Mouse (Mus musculus) C2C12 (cell line): ENCODE results near the gene Gm28035. TPM values are rescaled to one million over a fixed set of nuclear protein-coding genes. Genes with fewer than 3 reads are reported as not detected.

Experiments
- H3K27me3 ChIP-seq: one replicate; pipeline ENCODE4 v1.6.1; 2011; ENCODE audit not compliant: control insufficient read depth, insufficient read depth, insufficient read length
- H3K36me3 ChIP-seq: one replicate; pipeline ENCODE4 v1.6.1; 2011; ENCODE audit not compliant: control insufficient read depth, insufficient read depth
- H3K4me3 ChIP-seq: one replicate; pipeline ENCODE4 v1.5.1; 2011; ENCODE audit warnings: mild to moderate bottlenecking, control low read depth; ENCODE audit not compliant: poor library complexity, insufficient read depth, severe bottlenecking
- H3K79me2 ChIP-seq: one replicate; pipeline ENCODE4 v1.6.1; 2011; ENCODE audit not compliant: control insufficient read depth, insufficient read depth
- H3K79me3 ChIP-seq: one replicate; pipeline ENCODE4 v1.6.1; 2011; ENCODE audit warnings: low read depth, control low read depth
- H3ac ChIP-seq: one replicate; pipeline ENCODE3; 2011; ENCODE audit warnings: low read depth; ENCODE audit not compliant: control insufficient read depth, insufficient read length
- CEBPB ChIP-seq: IDR thresholded peaks from one replicate; pipeline ENCODE4 v1.6.1; 2011; ENCODE audit warnings: low read depth, mild to moderate bottlenecking, control low read depth, moderate library complexity
- CTCF ChIP-seq: IDR thresholded peaks from one replicate; pipeline ENCODE4 v1.5.1; 2011; ENCODE audit not compliant: control insufficient read depth, insufficient read depth, insufficient read length
- FOSL1 ChIP-seq: IDR thresholded peaks from one replicate; pipeline ENCODE4 v1.8.0; 2011; ENCODE audit warnings: mild to moderate bottlenecking, low read length; ENCODE audit not compliant: poor library complexity, insufficient read depth, severe bottlenecking
- MAX ChIP-seq: IDR thresholded peaks from one replicate; pipeline ENCODE4 v1.6.1; 2011; ENCODE audit warnings: mild to moderate bottlenecking, control low read depth
- MYOD1 ChIP-seq: IDR thresholded peaks from one replicate; pipeline ENCODE4 v1.6.1; 2011; ENCODE audit warnings: low read depth; ENCODE audit not compliant: control insufficient read depth, insufficient read length
- MYOG ChIP-seq: IDR thresholded peaks from one replicate; pipeline ENCODE4 v1.6.1; 2011; ENCODE audit not compliant: control insufficient read depth, insufficient read length; ENCODE audit errors: extremely low read depth
- USF1 ChIP-seq: IDR thresholded peaks from one replicate; pipeline ENCODE4 v1.6.1; 2011; ENCODE audit warnings: low read depth, mild to moderate bottlenecking, control low read depth, moderate library complexity
- polyA plus RNA-seq: library from polyadenylated mRNA; unstranded; fragments of >200 nt; fragmentation: generic; extraction: Trizol; gene quantifications from one replicate; pipeline ENCODE4 v1.2.1, GENCODE M21; 2012; ENCODE audit warnings: missing spikeins

Gm28035 gene
- polyA plus RNA-seq, 1 experiment: 0.01 TPM

- TF ChIP-seq MYOG (no peak), FOSL1 (no peak), MYOD1 (no peak), USF1 (no peak), MAX (no peak), CTCF (no peak), CEBPB (no peak)
- peak overlapping the region; percentile 83 for H3K4me3 ChIP-seq
- peaks cover 39% of the 10 kb centered on the region for H3K79me2 ChIP-seq
- H3ac ChIP-seq: peak overlapping the region; percentile 64
- peaks cover 35% of the 10 kb centered on the region for H3K79me3 ChIP-seq
- H3K27me3 ChIP-seq: no peaks in the 10 kb centered on the region
- H3K36me3 ChIP-seq: peaks cover 20% of the 10 kb centered on the region
Measured at GRCm38 (mm10) chr2:30236426-30237198, 3.8 kb upstream of the Gm28035 start.

GRCm38 (mm10) chr2:30237199-30237880, 3.0 kb upstream of the Gm28035 start, which contains the start of gene Lrrc8a:
TSS of gene Lrrc8a (plus strand) at chr2:30237715.
- Histone ChIP-seq H3K79me3 (peaks cover 41% of the 10 kb centered on the region), H3ac (peak within 1 kb of the TSS; percentile 74), H3K4me3 (peak within 1 kb of the TSS; percentile 83), H3K36me3 (peaks cover 25% of the 10 kb centered on the region), H3K79me2 (peaks cover 46% of the 10 kb centered on the region), H3K27me3 (no peaks in the 10 kb centered on the region)
- no peak for TF ChIP-seq CEBPB
- no peak for TF ChIP-seq MYOD1
- peak; percentile 67 for TF ChIP-seq CTCF
- peak; percentile 91 for TF ChIP-seq USF1
- TF ChIP-seq FOSL1: no peak
- TF ChIP-seq MYOG: no peak
- peak; percentile 97 for TF ChIP-seq MAX

- Histone ChIP-seq H3K4me3 (peak overlapping the region; percentile 83), H3ac (peak overlapping the region; percentile 74)
- TF ChIP-seq CTCF (no peak), USF1 (no peak), MAX (no peak), FOSL1 (no peak), MYOG (no peak), MYOD1 (no peak), CEBPB (no peak)
Measured at GRCm38 (mm10) chr2:30237881-30238280, 2.5 kb upstream of the Gm28035 start.

GRCm38 (mm10) chr2:30238906-30239465, 1.4 kb upstream of the Gm28035 start:
- Histone ChIP-seq H3K4me3 (peak overlapping the region; percentile 83), H3K36me3 (peaks cover 40% of the 10 kb centered on the region), H3K79me2 (peaks cover 63% of the 10 kb centered on the region), H3K79me3 (peaks cover 49% of the 10 kb centered on the region), H3K27me3 (no peaks in the 10 kb centered on the region), H3ac (peak overlapping the region; percentile 74)
- TF ChIP-seq CEBPB (no peak), MYOG (no peak), USF1 (no peak), CTCF (no peak), MYOD1 (no peak), FOSL1 (no peak), MAX (no peak)

More at GRCm38 (mm10) chr2:30237881-30238280, 2.5 kb upstream of the Gm28035 start:
- peaks cover 52% of the 10 kb centered on the region for H3K79me2 ChIP-seq
- no peaks in the 10 kb centered on the region for H3K27me3 ChIP-seq
- H3K36me3 ChIP-seq: peaks cover 30% of the 10 kb centered on the region
- H3K79me3 ChIP-seq: peaks cover 44% of the 10 kb centered on the region

- Histone ChIP-seq H3K79me3 (peaks cover 55% of the 10 kb centered on the region), H3K27me3 (no peaks in the 10 kb centered on the region), H3K36me3 (peaks cover 48% of the 10 kb centered on the region), H3K79me2 (peaks cover 71% of the 10 kb centered on the region), H3ac (peak overlapping the region; percentile 28), H3K4me3 (no peak overlapping the region)
- TF ChIP-seq USF1 (no peak), CEBPB (no peak), MYOG (no peak), MAX (no peak), CTCF (no peak), FOSL1 (no peak), MYOD1 (no peak)
Measured at GRCm38 (mm10) chr2:30239777-30240176, 590 bp upstream of the Gm28035 start.
